Comparison of ENCODE assay signal across 9 mouse cellular contexts in genomic region chr17:43952219-43952618, GRCm38 (mm10).
A peak's percentile ranks its signal among the peaks of the same experiment; 100 is the strongest.
DNase-seq lines count a peak whose midpoint lies in the region; ATAC-seq lines count a peak whose summit lies in the region.
"Had no signal": no experiment of that assay in that cellular context is flagged by ENCODE, and none has a peak within 500 bp of the region (broad histone marks: within the 10 kb centered on the region; RNA-seq: fewer than 3 reads in every experiment).

No protein-coding gene starts in this region.

- ATAC-seq in heart, embryonic 12.5 days (ENCODE audit: insufficient number of reproducible peaks, low FRiP score): no peak
- ATAC-seq in midbrain, embryonic 11.5 days (ENCODE audit: low FRiP score): peak; percentile 56

- peaks cover 20% of the 10 kb centered on the region for H3K4me1 ChIP-seq in heart, embryonic 12.5 days (replicated peaks)
- peaks cover 16% of the 10 kb centered on the region for H3K4me1 ChIP-seq in midbrain, embryonic 11.5 days (ENCODE audit: control insufficient read depth, insufficient read depth, low read length)

- WGBS in heart, embryonic 12.5 days: 23% methylated on average over 5 of the region's 5 CpGs
- 16% methylated on average over 5 of the region's 5 CpGs for WGBS in midbrain, embryonic 11.5 days

- H3K27me3 ChIP-seq in heart, embryonic 12.5 days (replicated peaks): no peaks in the 10 kb centered on the region
- H3K27me3 ChIP-seq in midbrain, embryonic 11.5 days (ENCODE audit: control insufficient read depth, insufficient read depth, low read length): no peaks in the 10 kb centered on the region

- H3K27ac ChIP-seq in heart, embryonic 12.5 days (ENCODE audit: poor library complexity, severe bottlenecking): peak overlapping the region; percentile 23
- H3K27ac ChIP-seq in midbrain, embryonic 11.5 days (ENCODE audit: low read depth, low read length): no peak overlapping the region; the same call in 1 of the 2 replicates

- no peak overlapping the region for H3K9ac ChIP-seq in heart, embryonic 12.5 days
- H3K9ac ChIP-seq in midbrain, embryonic 11.5 days (ENCODE audit: low read length): peak overlapping the region; percentile 15; the same call in 1 of the 2 replicates

- no peaks in the 10 kb centered on the region for H3K9me3 ChIP-seq in heart, embryonic 12.5 days (replicated peaks)
- H3K9me3 ChIP-seq in midbrain, embryonic 11.5 days (ENCODE audit: control insufficient read depth, low read length): no peaks in the 10 kb centered on the region

- DNase-seq in adrenal gland, postnatal 36 days: peak; percentile 1 to 3
- no peak for DNase-seq in adrenal gland, postnatal 4 days (ENCODE audit: low spot score in 2 of 2)
- peak; percentile 27 for DNase-seq in cerebellum, adult 8-10 months
- peak; percentile 89 for DNase-seq in midbrain, embryonic 11.5 days (ENCODE audit: low spot score, missing footprints)
- DNase-seq in thymus, postnatal 0 days (ENCODE audit: low spot score): no peak
- no peak for DNase-seq in urinary bladder, postnatal 4 days (ENCODE audit: low spot score in 2 of 2)
- no peak for DNase-seq in thymus, postnatal 25 days

- peak overlapping the region; percentile 54 for H3K4me2 ChIP-seq in heart, embryonic 12.5 days
- peak overlapping the region; percentile 34; the same call in 1 of the 2 replicates for H3K4me2 ChIP-seq in midbrain, embryonic 11.5 days

- no peaks in the 10 kb centered on the region for H3K36me3 ChIP-seq in heart, embryonic 12.5 days
- H3K36me3 ChIP-seq in midbrain, embryonic 11.5 days (ENCODE audit: control insufficient read depth, insufficient read depth, low read length): no peaks in the 10 kb centered on the region

- 0 out of 2 replicates have a peak overlapping the region, but pooled peaks have one; percentile 26 for H3K4me3 ChIP-seq in heart, embryonic 12.5 days
- H3K4me3 ChIP-seq in midbrain, embryonic 11.5 days (ENCODE audit: low read depth, low read length): no peak overlapping the region
- H3K4me3 ChIP-seq: myocyte had no signal

Comparison
In these comparisons a context has a peak if more than half of its experiments do, and no peak if none do; other contexts are left out.
1. DNase-seq: peak in adrenal gland, postnatal 36 days (2 of 2), cerebellum, adult 8-10 months (single experiment) and midbrain, embryonic 11.5 days (single experiment); none in adrenal gland, postnatal 4 days (0 of 2), thymus, postnatal 0 days (single experiment), urinary bladder, postnatal 4 days (0 of 2) and thymus, postnatal 25 days (single experiment).